Mouse (Mus musculus): ENCODE data around the gene 0610009B22Rik. TPM values are rescaled to one million over a fixed set of nuclear protein-coding genes. Genes with fewer than 3 reads are reported as not detected.
"Not testable (repeated sequence)": the region's sequence is repeated elsewhere in the genome, so short reads cannot be mapped to it uniquely, and the experiment has no call there.

0610009B22Rik gene
- polyA plus RNA-seq, 1 experiment from 2014 or later, result 105 TPM

DNA sequence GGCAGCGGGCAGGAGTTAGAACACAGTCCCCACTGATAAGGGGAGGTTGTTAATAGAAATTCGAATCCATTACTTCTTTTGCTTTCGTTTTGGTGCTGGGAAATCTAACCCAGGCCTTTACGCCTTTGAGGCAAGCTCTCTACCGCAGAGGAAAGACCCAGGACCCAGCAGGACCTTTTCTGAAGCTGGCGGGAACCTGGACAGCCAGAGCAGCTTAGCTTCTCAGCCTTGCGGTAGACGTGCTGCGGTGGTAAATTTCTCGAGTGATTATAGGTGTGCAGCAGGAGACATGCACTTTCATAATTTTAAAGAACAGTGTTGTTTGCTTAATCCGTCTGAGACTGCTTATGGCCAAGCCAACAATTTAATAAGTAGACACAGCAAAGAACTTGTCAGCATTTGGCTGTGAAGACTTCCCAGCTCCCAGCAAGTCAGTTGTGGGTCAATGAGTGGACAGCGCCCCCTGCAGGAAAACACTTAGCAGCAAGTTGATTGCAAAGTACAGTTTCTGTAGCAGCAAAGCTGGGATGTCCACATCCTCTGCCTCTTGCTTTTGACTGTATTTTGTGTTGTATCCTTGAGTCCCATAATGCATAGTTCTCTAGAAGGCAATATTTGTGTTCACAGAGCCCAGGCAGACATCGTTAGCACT, 7.2 kb downstream of the 0610009B22Rik start:
- Histone ChIP-seq H3K9ac (no peak overlapping the region), H3K27ac (no peak overlapping the region), H3K36me3 (no peaks in the 10 kb centered on the region), H3K4me3 (replicated peaks) (no peak overlapping the region; the same call in 1 of the 2 replicates), H3K4me2 (replicated peaks) (peak overlapping the region; percentile 38; the same call in 1 of the 2 replicates), H3K4me1 (replicated peaks) (0 out of 2 replicates have a peak, but pooled peaks cover 4% of the 10 kb centered on the region), H3K9me3 (no peaks in the 10 kb centered on the region), H3K27me3 (replicated peaks) (no peaks in the 10 kb centered on the region)
- WGBS, result 33% methylated on average over 13 of the region's 13 CpGs
- ATAC-seq, result peak; percentile 71

DNA sequence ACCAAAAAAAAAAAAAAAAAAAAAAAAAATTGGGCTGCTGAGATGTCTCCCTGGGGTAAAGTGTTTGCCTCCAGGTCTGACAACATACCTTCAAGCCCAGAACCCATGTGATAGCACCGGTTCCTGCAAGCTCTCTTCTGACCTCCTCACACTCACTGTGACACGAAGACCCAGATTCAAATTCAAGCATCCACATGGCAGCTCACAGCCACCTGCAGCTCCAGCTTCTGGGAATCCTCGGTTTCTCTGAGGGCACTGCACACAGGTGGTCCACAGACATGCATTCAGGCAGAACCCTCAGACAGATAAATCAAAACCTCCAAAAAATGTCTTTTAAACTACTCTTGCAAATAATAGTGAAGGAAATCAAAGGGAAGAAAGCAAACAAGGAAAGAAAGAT, 9.2 kb downstream of the 0610009B22Rik start:
- ATAC-seq, result no peak
- 68% methylated on average over 3 of the region's 3 CpGs for WGBS

DNA sequence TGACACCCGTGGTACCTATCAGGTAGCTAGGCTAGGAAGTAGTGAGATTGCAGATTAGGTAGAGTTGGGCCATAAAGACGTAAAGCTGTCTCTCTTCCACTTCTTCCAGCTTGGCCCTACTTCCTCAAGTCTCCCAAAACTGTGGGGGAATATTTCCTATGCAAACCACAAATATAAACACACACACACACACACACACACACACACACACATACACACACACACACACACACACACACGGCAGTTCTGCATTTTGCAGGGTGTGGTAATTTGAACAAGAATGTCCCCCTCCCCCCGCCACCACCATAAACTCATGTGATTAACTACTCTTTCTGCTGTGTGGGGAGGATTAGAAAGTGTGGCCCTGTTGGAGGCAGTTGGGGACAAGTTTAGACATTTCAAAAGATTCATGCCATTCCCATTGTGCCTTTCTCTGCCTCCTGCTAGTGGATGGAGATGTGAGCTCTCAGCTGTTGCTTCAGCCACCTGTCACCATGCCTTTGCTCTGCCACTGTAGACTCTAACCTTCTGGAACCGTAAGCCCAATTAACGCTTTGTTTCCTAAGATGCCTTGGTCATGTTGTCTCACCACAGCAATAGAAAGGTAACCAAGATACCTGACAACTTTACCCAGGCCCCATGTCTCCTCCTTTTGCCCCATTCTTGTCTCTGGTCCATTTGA, 10.8 kb downstream of the 0610009B22Rik start:
- H3K4me2 ChIP-seq (replicated peaks), result no peak overlapping the region
- H3K4me3 ChIP-seq (replicated peaks), result no peak overlapping the region
- no peak overlapping the region for H3K27ac ChIP-seq
- no peaks in the 10 kb centered on the region for H3K9me3 ChIP-seq
- H3K9ac ChIP-seq, result no peak overlapping the region
- WGBS, result 43% methylated on average over 6 of the region's 6 CpGs
- H3K36me3 ChIP-seq, result no peaks in the 10 kb centered on the region
- H3K4me1 ChIP-seq (replicated peaks), result 0 out of 2 replicates have a peak, but pooled peaks cover 4% of the 10 kb centered on the region
- no peak for ATAC-seq
- no peaks in the 10 kb centered on the region for H3K27me3 ChIP-seq (replicated peaks)

More for the DNA sequence above, 9.2 kb downstream of the 0610009B22Rik start:
- Histone ChIP-seq H3K4me1 (replicated peaks) (0 out of 2 replicates have a peak, but pooled peaks cover 4% of the 10 kb centered on the region), H3K4me3 (replicated peaks) (no peak overlapping the region), H3K27ac (no peak overlapping the region), H3K27me3 (replicated peaks) (no peaks in the 10 kb centered on the region), H3K4me2 (replicated peaks) (no peak overlapping the region), H3K36me3 (no peaks in the 10 kb centered on the region), H3K9ac (no peak overlapping the region), H3K9me3 (no peaks in the 10 kb centered on the region)

DNA sequence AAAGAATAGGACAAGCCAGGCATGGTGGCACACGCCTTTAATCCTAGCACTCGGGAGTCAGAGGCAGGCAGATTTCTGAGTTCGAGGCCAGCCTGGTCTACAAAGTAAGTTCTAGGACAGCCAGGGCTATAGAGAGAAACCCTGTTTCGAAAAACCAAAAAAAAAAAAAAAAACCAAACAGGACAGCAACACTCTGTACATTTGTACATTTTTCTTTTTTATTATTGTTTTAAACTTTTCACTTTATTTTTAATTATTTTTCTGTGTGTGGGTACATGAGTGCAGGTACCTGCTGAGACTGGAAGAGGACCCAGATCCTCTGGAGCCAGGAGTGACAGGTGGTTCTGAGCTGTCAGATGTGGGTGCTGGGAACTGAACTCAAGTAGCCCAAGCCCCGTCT, 13.3 kb downstream of the 0610009B22Rik start:
- Histone ChIP-seq H3K4me2 (replicated peaks) (no peak overlapping the region), H3K4me1 (replicated peaks) (no peaks in the 10 kb centered on the region), H3K9ac (no peak overlapping the region), H3K27ac (no peak overlapping the region), H3K4me3 (replicated peaks) (no peak overlapping the region), H3K27me3 (replicated peaks) (no peaks in the 10 kb centered on the region), H3K36me3 (no peaks in the 10 kb centered on the region), H3K9me3 (no peaks in the 10 kb centered on the region)
- ATAC-seq, result no peak
- WGBS, result 84% methylated on average over 5 of the region's 5 CpGs

DNA sequence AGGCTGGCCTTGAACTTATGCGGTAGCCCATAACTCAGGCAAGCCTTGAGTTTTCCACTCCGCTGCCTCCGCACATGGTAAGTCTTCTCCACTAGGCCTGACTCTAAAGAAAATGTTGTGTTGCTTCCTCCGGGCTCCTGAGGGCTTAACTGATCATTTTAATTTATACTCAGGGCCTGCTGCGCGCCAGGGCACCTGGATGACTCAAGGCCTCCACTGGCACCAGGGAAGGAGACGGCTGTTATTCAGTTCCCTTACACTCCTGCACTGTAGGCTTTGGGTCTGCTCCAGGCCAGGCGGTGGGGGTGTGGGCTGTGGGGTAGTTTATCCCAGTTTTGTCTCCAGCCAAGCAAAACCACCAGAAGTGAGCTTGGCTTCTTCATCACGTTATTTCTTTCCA, 15.4 kb downstream of the 0610009B22Rik start:
- no peak overlapping the region for H3K9ac ChIP-seq
- H3K4me3 ChIP-seq (replicated peaks), result no peak overlapping the region
- H3K27ac ChIP-seq, result no peak overlapping the region
- H3K4me1 ChIP-seq (replicated peaks), result no peaks in the 10 kb centered on the region
- no peak overlapping the region for H3K4me2 ChIP-seq (replicated peaks)
- ATAC-seq, result no peak
- no peaks in the 10 kb centered on the region for H3K27me3 ChIP-seq (replicated peaks)
- H3K36me3 ChIP-seq, result no peaks in the 10 kb centered on the region
- WGBS, result 78% methylated on average over 9 of the region's 9 CpGs
- no peaks in the 10 kb centered on the region for H3K9me3 ChIP-seq

DNA sequence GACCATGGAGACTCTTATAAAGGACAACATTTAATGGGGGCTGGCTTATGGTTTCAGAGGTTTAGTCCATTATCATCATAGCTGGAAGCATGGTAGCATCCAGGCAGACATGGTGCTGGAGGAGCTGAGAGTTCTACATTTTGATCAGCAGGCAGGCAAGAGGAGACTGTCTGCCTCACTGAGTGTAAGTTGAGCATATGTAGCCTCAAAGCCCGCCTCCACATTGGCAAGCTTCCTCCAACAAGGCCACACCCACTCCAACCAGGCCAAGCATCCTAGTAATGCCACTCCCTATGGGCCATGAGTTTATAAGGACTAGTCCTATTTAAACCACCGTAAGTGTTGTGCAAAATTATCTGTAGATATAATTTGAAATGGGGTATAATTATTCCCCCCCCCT, 17.3 kb downstream of the 0610009B22Rik start:
- Histone ChIP-seq H3K4me2 (replicated peaks) (no peak overlapping the region), H3K9ac (no peak overlapping the region), H3K9me3 (no peaks in the 10 kb centered on the region), H3K4me3 (replicated peaks) (no peak overlapping the region), H3K27ac (no peak overlapping the region), H3K4me1 (replicated peaks) (no peaks in the 10 kb centered on the region), H3K36me3 (no peaks in the 10 kb centered on the region), H3K27me3 (replicated peaks) (no peaks in the 10 kb centered on the region)
- WGBS, result 80% methylated on average over 2 of the region's 2 CpGs
- ATAC-seq, result no peak

DNA sequence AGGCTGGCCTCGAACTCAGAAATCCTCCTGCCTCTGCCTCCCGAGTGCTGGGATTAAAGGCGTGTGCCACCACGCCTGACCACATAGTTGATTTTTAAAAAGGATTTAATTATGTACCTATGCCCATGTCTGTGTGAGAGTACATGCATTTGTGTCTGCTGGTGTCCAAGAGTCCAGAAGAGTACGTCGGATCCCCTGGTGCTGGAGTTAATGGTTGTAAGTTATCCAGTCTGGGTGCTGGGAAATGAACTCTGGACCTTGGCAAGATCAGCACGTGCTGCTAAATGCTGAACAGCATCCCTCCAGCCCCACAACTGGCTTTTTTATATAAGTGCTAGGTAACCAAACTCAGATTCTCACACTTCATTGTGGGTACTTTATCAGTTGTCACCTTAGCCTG, 17.8 kb downstream of the 0610009B22Rik start:
- Histone ChIP-seq H3K27ac (no peak overlapping the region), H3K27me3 (replicated peaks) (no peaks in the 10 kb centered on the region), H3K9ac (no peak overlapping the region), H3K4me2 (replicated peaks) (no peak overlapping the region), H3K4me3 (replicated peaks) (no peak overlapping the region), H3K36me3 (no peaks in the 10 kb centered on the region), H3K9me3 (no peaks in the 10 kb centered on the region), H3K4me1 (replicated peaks) (no peaks in the 10 kb centered on the region)
- no peak for ATAC-seq
- 93% methylated on average over 7 of the region's 7 CpGs for WGBS

DNA sequence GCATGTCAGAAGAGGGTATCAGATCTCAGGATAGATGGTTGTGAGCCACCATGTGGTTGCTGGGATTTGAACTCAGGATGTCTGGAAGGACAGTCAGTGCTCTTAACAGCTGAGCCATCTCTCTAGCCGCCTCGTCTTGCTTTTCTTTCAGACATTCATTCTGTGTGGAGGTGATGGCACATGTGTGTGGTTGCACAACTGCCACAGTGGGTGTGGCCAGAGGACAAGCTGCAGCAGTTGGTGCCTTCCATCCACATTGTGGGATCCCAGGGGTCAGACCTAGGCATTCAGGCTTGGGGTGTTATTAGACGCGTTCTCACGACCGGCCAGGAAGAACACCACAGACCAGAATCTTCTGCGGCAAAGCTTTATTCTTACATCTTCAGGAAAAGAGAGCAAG, 23.9 kb downstream of the 0610009B22Rik start:
- H3K27ac ChIP-seq; H3K36me3 ChIP-seq; H3K4me2 ChIP-seq (replicated peaks); H3K9ac ChIP-seq; ATAC-seq; H3K9me3 ChIP-seq; H3K4me3 ChIP-seq (replicated peaks); H3K4me1 ChIP-seq (replicated peaks); H3K27me3 ChIP-seq (replicated peaks): not testable (repeated sequence)
- 95% methylated on average over 7 of the region's 7 CpGs for WGBS

DNA sequence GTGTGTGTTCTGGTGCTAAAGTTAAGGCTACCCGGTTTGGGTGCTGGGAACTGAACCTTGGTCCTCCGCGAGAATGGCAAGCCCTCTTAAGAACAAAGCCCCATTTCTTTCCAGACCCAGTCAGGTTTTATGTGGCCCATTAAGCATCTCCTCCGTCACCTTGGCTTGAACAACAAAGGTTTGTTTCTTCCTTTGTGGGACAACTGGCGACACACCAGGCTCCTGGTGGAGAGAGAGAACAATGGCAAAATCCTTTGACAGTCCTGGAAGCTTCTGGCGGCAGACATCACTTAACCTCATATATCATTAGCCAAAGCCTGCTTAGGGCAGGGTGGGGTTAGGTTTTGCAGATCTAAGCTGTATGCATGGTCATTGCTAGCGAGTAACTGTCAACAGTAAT, 26.0 kb downstream of the 0610009B22Rik start:
- ATAC-seq, result no peak
- no peak overlapping the region for H3K9ac ChIP-seq
- 81% methylated on average over 7 of the region's 7 CpGs for WGBS
- no peaks in the 10 kb centered on the region for H3K27me3 ChIP-seq (replicated peaks)
- H3K4me3 ChIP-seq (replicated peaks), result no peak overlapping the region
- no peak overlapping the region for H3K4me2 ChIP-seq (replicated peaks)
- no peaks in the 10 kb centered on the region for H3K9me3 ChIP-seq
- no peaks in the 10 kb centered on the region for H3K36me3 ChIP-seq
- H3K4me1 ChIP-seq (replicated peaks), result peaks cover 5% of the 10 kb centered on the region; the same call in 1 of the 2 replicates
- no peak overlapping the region for H3K27ac ChIP-seq

DNA sequence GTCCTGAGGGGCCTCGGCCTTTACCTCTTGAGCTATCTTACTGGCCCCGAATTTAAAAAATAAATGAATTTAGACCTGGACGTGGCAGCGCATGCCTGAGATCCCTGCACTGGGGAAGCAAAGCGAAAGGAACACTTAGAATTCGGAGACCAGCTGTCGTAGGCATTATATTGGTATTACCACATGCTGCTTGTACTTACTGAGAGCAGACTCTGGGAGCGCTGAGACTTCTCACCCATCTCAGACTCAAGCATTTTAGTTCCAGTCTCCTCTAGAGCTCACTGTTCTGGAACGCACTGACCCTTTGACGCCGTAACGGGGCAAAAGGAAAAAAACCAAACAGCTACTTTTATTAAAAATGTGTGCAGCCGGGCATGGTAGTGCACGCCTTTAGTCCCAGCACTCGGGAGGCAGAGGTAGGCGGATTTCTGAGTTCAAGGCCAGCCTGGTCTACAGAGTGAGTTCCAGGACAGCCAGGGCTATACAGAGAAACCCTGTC, 26.8 kb downstream of the 0610009B22Rik start:
- H3K36me3 ChIP-seq, result no peaks in the 10 kb centered on the region
- no peak overlapping the region for H3K9ac ChIP-seq
- H3K4me1 ChIP-seq (replicated peaks), result peaks cover 5% of the 10 kb centered on the region; the same call in 1 of the 2 replicates
- H3K27ac ChIP-seq, result no peak overlapping the region
- H3K4me3 ChIP-seq (replicated peaks), result no peak overlapping the region
- no peaks in the 10 kb centered on the region for H3K9me3 ChIP-seq
- WGBS, result 85% methylated on average over 16 of the region's 16 CpGs
- no peak overlapping the region for H3K4me2 ChIP-seq (replicated peaks)
- no peak for ATAC-seq
- H3K27me3 ChIP-seq (replicated peaks), result no peaks in the 10 kb centered on the region

DNA sequence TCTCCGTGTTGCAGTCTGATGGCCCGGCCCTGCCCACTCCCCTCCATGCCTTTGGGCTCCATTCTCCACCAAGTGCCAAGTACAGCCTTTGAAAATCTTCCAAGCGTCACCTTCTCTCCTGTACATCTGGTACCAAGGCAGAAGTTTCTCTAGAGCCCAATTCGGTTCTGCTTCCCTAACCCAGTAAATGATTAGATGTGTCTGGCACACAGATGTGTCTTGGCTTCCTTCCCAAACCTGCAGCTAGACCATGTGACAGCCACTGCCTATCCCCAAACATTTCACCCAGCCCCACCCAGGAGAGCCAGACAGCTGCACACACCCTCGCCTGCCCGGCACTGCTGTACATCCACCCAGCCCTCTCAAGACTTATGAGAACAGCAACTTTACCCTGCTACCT, 30.0 kb downstream of the 0610009B22Rik start:
- WGBS, result 57% methylated on average over 6 of the region's 6 CpGs
- peak; percentile 72; the same call in 1 of the 2 replicates for ATAC-seq
- Histone ChIP-seq H3K4me1 (replicated peaks) (peaks cover 5% of the 10 kb centered on the region; the same call in 1 of the 2 replicates), H3K27me3 (replicated peaks) (no peaks in the 10 kb centered on the region), H3K4me2 (replicated peaks) (no peak overlapping the region), H3K27ac (no peak overlapping the region), H3K9ac (no peak overlapping the region), H3K36me3 (no peaks in the 10 kb centered on the region), H3K9me3 (no peaks in the 10 kb centered on the region), H3K4me3 (replicated peaks) (no peak overlapping the region)

DNA sequence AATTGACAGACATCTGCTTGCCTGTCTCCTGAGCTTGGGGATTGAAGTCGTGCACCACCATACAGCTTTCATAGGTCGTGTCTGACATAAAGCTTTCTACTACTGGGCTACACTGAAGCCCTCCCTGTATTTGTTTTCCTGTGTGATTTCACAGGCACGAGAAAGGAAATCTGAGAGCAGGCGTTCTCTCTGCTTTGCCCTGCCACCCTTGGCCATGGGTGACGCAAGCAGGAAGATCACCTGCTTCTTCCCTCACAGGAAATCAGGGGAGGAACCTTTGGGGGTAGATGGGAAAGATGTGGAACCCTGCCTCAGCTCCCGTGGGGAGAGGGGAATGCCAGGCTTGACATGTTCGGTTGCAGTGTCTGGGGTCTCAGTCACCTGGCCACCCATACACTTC, 30.4 kb downstream of the 0610009B22Rik start:
- no peak overlapping the region for H3K4me2 ChIP-seq (replicated peaks)
- no peak overlapping the region for H3K9ac ChIP-seq
- no peak for ATAC-seq
- no peak overlapping the region for H3K27ac ChIP-seq
- peaks cover 5% of the 10 kb centered on the region; the same call in 1 of the 2 replicates for H3K4me1 ChIP-seq (replicated peaks)
- no peaks in the 10 kb centered on the region for H3K27me3 ChIP-seq (replicated peaks)
- no peaks in the 10 kb centered on the region for H3K9me3 ChIP-seq
- WGBS, result 47% methylated on average over 7 of the region's 7 CpGs
- H3K36me3 ChIP-seq, result no peaks in the 10 kb centered on the region
- H3K4me3 ChIP-seq (replicated peaks), result no peak overlapping the region

All from intestine, embryonic 15.5 days (tissue).